17 mouse cellular contexts compared by ENCODE assay signal in genomic region chr9:48267960-48268359, GRCm38 (mm10).
DNase-seq lines count a peak whose midpoint lies in the region; ATAC-seq and TF ChIP-seq lines count a peak whose summit lies in the region.
"Had no signal": no experiment of that assay in that cellular context is flagged by ENCODE, and none has a peak within 500 bp of the region (broad histone marks: within the 10 kb centered on the region; RNA-seq: fewer than 3 reads in every experiment).

No protein-coding gene starts in this region.

- no peaks in the 10 kb centered on the region for H3K9me3 ChIP-seq in forebrain, postnatal 0 days (ENCODE audit: low read length)
- H3K9me3 ChIP-seq in forebrain, embryonic 10.5 days = no peaks in the 10 kb centered on the region
- H3K9me3 ChIP-seq in limb, embryonic 13.5 days = no peaks in the 10 kb centered on the region
- H3K9me3 ChIP-seq in limb, embryonic 10.5 days (replicated peaks) = no peaks in the 10 kb centered on the region
- H3K9me3 ChIP-seq: heart, embryonic 13.5 days; hindbrain, embryonic 15.5 days; liver, embryonic 15.5 days; midbrain, embryonic 13.5 days; neural tube, embryonic 13.5 days had no signal

- peaks cover 5% of the 10 kb centered on the region for H3K4me1 ChIP-seq in forebrain, postnatal 0 days (ENCODE audit: insufficient read depth)
- peaks cover 16% of the 10 kb centered on the region for H3K4me1 ChIP-seq in forebrain, embryonic 10.5 days
- peaks cover 10% of the 10 kb centered on the region; the same call in 1 of the 2 replicates for H3K4me1 ChIP-seq in limb, embryonic 13.5 days
- H3K4me1 ChIP-seq in limb, embryonic 10.5 days = peaks cover 11% of the 10 kb centered on the region

- TF ChIP-seq CTCF in forebrain, postnatal 0 days (IDR thresholded peaks at IDR 0.05; ENCODE audit: low read depth) = no peak

- no peak overlapping the region for H3K9ac ChIP-seq in forebrain, postnatal 0 days
- H3K9ac ChIP-seq in limb, embryonic 13.5 days = no peak overlapping the region
- H3K9ac ChIP-seq: liver, embryonic 15.5 days had no signal

- no peak overlapping the region for H3K4me3 ChIP-seq in forebrain, postnatal 0 days (ENCODE audit: low read depth, low read length)
- no peak overlapping the region for H3K4me3 ChIP-seq in forebrain, embryonic 10.5 days
- no peak overlapping the region for H3K4me3 ChIP-seq in limb, embryonic 13.5 days
- H3K4me3 ChIP-seq in limb, embryonic 10.5 days = no peak overlapping the region

- peak; percentile 52; the same call in 1 of the 2 replicates for ATAC-seq in forebrain, postnatal 0 days
- no peak for ATAC-seq in limb, embryonic 13.5 days (ENCODE audit: low FRiP score, low read depth)
- ATAC-seq: activated CD4-positive, CD25-positive, alpha-beta regulatory T cell, adult 4 months; CD4-positive, CD25-positive, alpha-beta regulatory T cell, adult 4 months had no signal

- H3K4me2 ChIP-seq in forebrain, postnatal 0 days (ENCODE audit: low read depth) = no peak overlapping the region
- H3K4me2 ChIP-seq in limb, embryonic 13.5 days (replicated peaks) = peak overlapping the region; percentile 91; the same call in 1 of the 2 replicates

- H3K27ac ChIP-seq in forebrain, postnatal 0 days (ENCODE audit: low read depth, low read length) = no peak overlapping the region
- no peak overlapping the region for H3K27ac ChIP-seq in forebrain, embryonic 10.5 days
- H3K27ac ChIP-seq in limb, embryonic 13.5 days = no peak overlapping the region
- no peak overlapping the region for H3K27ac ChIP-seq in limb, embryonic 10.5 days
- H3K27ac ChIP-seq: heart, embryonic 13.5 days; liver, embryonic 15.5 days; midbrain, embryonic 13.5 days; neural tube, embryonic 13.5 days had no signal

- WGBS in forebrain, postnatal 0 days = 37% methylated on average over 1 of the region's 1 CpGs
- WGBS in forebrain, embryonic 10.5 days = 82% methylated on average over 1 of the region's 1 CpGs
- 28% methylated on average over 1 of the region's 1 CpGs for WGBS in limb, embryonic 13.5 days
- 47% methylated on average over 1 of the region's 1 CpGs for WGBS in limb, embryonic 10.5 days

- DNase-seq in cerebellum, adult 18-20 months = peak; percentile 8 to 9
- DNase-seq in cerebellum, adult 11 months = no peak
- DNase-seq in forebrain, postnatal 0 days = peak; percentile 71
- DNase-seq in forebrain, embryonic 10.5 days (ENCODE audit: extremely low spot score, low spot score) = no peak
- DNase-seq in limb, embryonic 10.5 days (ENCODE audit: low spot score) = no peak
- peak; percentile 55 to 59 for DNase-seq in cerebellum, postnatal 10 days
- no peak for DNase-seq in left cerebral cortex, adult 8-10 months (ENCODE audit: low spot score in 2 of 2)
- DNase-seq: adrenal gland, postnatal 25 days; thymus, postnatal 14 days had no signal

- no peaks in the 10 kb centered on the region for H3K27me3 ChIP-seq in forebrain, postnatal 0 days (ENCODE audit: insufficient read depth, low read length)
- H3K27me3 ChIP-seq in forebrain, embryonic 10.5 days (ENCODE audit: poor library complexity, severe bottlenecking) = peaks cover 16% of the 10 kb centered on the region
- peaks cover 9% of the 10 kb centered on the region for H3K27me3 ChIP-seq in limb, embryonic 13.5 days
- H3K27me3 ChIP-seq in limb, embryonic 10.5 days (ENCODE audit: low read depth, poor library complexity, severe bottlenecking) = no peaks in the 10 kb centered on the region
- H3K27me3 ChIP-seq: hindbrain, embryonic 15.5 days; midbrain, embryonic 13.5 days had no signal

- no peaks in the 10 kb centered on the region for H3K36me3 ChIP-seq in forebrain, postnatal 0 days (ENCODE audit: insufficient read depth)
- no peaks in the 10 kb centered on the region for H3K36me3 ChIP-seq in forebrain, embryonic 10.5 days (replicated peaks)
- no peaks in the 10 kb centered on the region for H3K36me3 ChIP-seq in limb, embryonic 13.5 days
- H3K36me3 ChIP-seq in limb, embryonic 10.5 days = no peaks in the 10 kb centered on the region
- H3K36me3 ChIP-seq: heart, embryonic 13.5 days; hindbrain, embryonic 15.5 days; liver, embryonic 15.5 days; midbrain, embryonic 13.5 days; neural tube, embryonic 13.5 days had no signal

Comparison
In these comparisons a context has a peak if more than half of its experiments do, and no peak if none do; other contexts are left out.
1. DNase-seq: peak in cerebellum, adult 18-20 months (2 of 2), forebrain, postnatal 0 days (single experiment) and cerebellum, postnatal 10 days (2 of 2); none in cerebellum, adult 11 months (single experiment), forebrain, embryonic 10.5 days (single experiment), limb, embryonic 10.5 days (single experiment) and left cerebral cortex, adult 8-10 months (0 of 2).